Mouse (Mus musculus) spleen, adult 2 months (tissue): Measurements from ENCODE around the gene Hmgb2. TPM values are rescaled to one million over a fixed set of nuclear protein-coding genes. Genes with fewer than 3 reads are reported as not detected.
A peak's percentile ranks its signal among the peaks of the same experiment; 100 is the strongest.

Source experiments
- DNase-seq, 2 experiments: peaks; one replicate each; pipeline versions ENCODE4 v3.0.0 to v3.0.0-alpha.2; 2012 to 2021; ENCODE audit warnings: low spot score in 2 of 2, low read depth in 1 of 2
- H3K27ac ChIP-seq: fragments of 200-500 bp; 2 replicates; pipeline ENCODE4 v1.5.1; 2012; ENCODE audit warnings: low read length, inconsistent platforms; ENCODE audit not compliant: insufficient read depth
- H3K27me3 ChIP-seq: fragments of 200-500 bp; 2 replicates; pipeline ENCODE4 v1.6.1; 2012; ENCODE audit warnings: mild to moderate bottlenecking, moderate library complexity, low read length, inconsistent platforms; ENCODE audit not compliant: control insufficient read depth, insufficient read depth
- H3K36me3 ChIP-seq: fragments of 200-500 bp; 2 replicates; pipeline ENCODE4 v1.6.1; 2012; ENCODE audit warnings: mild to moderate bottlenecking, low read length, inconsistent platforms; ENCODE audit not compliant: control insufficient read depth, insufficient read depth
- H3K4me1 ChIP-seq: fragments of 200-500 bp; 2 replicates; pipeline ENCODE4 v1.6.1; 2011; ENCODE audit warnings: inconsistent platforms; ENCODE audit not compliant: control insufficient read depth, insufficient read depth, insufficient read length
- H3K4me3 ChIP-seq: fragments of 200-500 bp; 2 replicates; pipeline ENCODE4 v1.5.1; 2011; ENCODE audit warnings: mild to moderate bottlenecking, inconsistent platforms; ENCODE audit not compliant: insufficient read depth, insufficient read length; ENCODE audit errors: extremely low read depth
- CTCF ChIP-seq: fragments of 200-500 bp; IDR thresholded peaks from 2 replicates; pipeline ENCODE4 v1.5.1; 2011; ENCODE audit warnings: mild to moderate bottlenecking, inconsistent platforms; ENCODE audit not compliant: insufficient read depth, insufficient read length, insufficient replicate concordance; ENCODE audit errors: extremely low read depth
- POLR2A ChIP-seq: fragments of 200-500 bp; IDR thresholded peaks from 2 replicates; pipeline ENCODE4 v1.6.1; 2011; ENCODE audit warnings: low read depth, low read length, inconsistent platforms
- WGBS: fragments of 180-500 bp; shearing (Covaris S2); methylation state at CpG from one replicate; pipeline ENCODE4 v1.1.7; 2018; 5-methylcytosine and 5-hydroxymethylcytosine counted together
- polyA plus RNA-seq: library from polyadenylated mRNA; depleted of rRNA; stranded (reverse); fragments of >200 nt; gene quantifications from 2 replicates; pipeline ENCODE4 v1.2.3, GENCODE M21; 2012

The Hmgb2 gene
- polyA plus RNA-seq, 1 experiment, result 14.8 TPM

- Histone ChIP-seq H3K4me1 (no peaks in the 10 kb centered on the region), H3K27me3 (no peaks in the 10 kb centered on the region), H3K4me3 (no peak overlapping the region), H3K27ac (no peak overlapping the region), H3K36me3 (peaks cover 5% of the 10 kb centered on the region)
- 92% methylated on average over 7 of the region's 7 CpGs for WGBS
- TF ChIP-seq POLR2A, result no peak
- no peak for TF ChIP-seq CTCF
- DNase-seq, result no peak
These were observed 26.9 kb downstream of the Hmgb2 start for GRCm38 (mm10) chr8:57538601-57539000.

DNA sequence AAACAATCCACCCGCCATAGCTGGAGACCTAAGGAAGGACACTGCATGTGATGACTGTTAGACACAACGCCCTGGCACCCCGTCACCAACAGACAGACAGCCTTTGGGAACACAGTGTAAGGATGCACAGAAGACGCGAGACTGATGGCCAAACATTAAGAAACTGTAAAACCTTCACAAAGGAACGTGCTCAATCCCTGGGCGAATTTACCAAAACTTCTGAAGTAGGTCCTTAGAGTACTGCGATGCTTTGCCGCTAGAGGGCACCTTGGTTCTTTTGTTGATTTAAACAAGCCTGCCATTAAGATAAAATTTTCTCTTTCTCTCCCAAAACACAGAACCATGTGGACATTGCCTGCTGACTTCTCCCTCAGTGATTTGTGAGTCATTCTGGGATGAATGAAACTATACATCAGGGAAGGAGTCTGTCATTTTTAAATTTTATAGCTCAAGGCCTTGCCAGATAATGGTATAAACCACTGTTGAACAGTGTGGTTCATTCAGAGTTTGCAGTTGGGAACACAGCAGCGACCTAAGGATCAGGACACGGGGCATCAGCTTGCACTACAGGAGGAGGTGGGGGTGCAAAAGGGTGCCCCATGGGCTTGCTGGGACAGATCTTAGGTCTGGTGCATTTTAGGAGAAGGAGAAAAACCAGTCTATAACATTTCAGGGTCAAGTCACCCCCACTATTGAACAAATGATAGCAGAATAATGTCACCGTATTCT is 28.6 kb downstream of the Hmgb2 start:
- TF ChIP-seq CTCF (peak; percentile 36; the same call in 1 of the 2 replicates), POLR2A (no peak)
- Histone ChIP-seq H3K36me3 (peaks cover 5% of the 10 kb centered on the region), H3K4me3 (no peak overlapping the region), H3K27ac (no peak overlapping the region), H3K4me1 (no peaks in the 10 kb centered on the region), H3K27me3 (no peaks in the 10 kb centered on the region)
- 59% methylated on average over 12 of the region's 12 CpGs for WGBS
- peak; percentile 18 to 56 for DNase-seq

DNA sequence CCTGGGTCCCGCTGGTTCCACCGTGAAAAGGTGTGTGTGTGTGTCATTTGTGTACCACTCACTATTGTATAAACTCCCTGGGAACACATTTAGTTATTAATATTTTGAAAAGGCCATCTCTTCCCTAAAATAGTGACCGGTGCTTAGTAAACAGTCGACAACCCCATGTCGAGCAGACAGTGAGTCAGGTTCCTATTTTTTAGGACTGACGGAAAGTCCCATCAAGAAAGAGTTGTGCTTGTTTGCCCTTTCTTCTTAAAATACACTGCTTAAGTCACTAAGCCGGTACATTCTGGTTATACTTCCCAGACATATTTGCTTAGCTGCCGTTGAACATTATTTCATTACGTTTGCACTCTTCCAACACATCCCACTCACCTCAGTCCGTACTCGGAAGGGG is 29.2 kb downstream of the Hmgb2 start:
- H3K27me3 ChIP-seq, result no peaks in the 10 kb centered on the region
- H3K36me3 ChIP-seq, result peaks cover under 1% of the 10 kb centered on the region; the same call in 1 of the 2 replicates
- H3K27ac ChIP-seq, result no peak overlapping the region
- no peak overlapping the region for H3K4me3 ChIP-seq
- no peaks in the 10 kb centered on the region for H3K4me1 ChIP-seq
- no peak for TF ChIP-seq POLR2A
- TF ChIP-seq CTCF, result no peak
- 84% methylated on average over 11 of the region's 11 CpGs for WGBS
- DNase-seq, result no peak

GRCm38 (mm10) chr8:57541405-57541804 is 29.7 kb downstream of the Hmgb2 start:
- Histone ChIP-seq H3K27ac (no peak overlapping the region), H3K27me3 (no peaks in the 10 kb centered on the region), H3K4me1 (no peaks in the 10 kb centered on the region), H3K4me3 (no peak overlapping the region), H3K36me3 (no peaks in the 10 kb centered on the region; the same call in 1 of the 2 replicates)
- 72% methylated on average over 9 of the region's 9 CpGs for WGBS
- TF ChIP-seq CTCF (no peak), POLR2A (no peak)
- DNase-seq, result no peak

GRCm38 (mm10) chr8:57546401-57546800 is 34.7 kb downstream of the Hmgb2 start:
- Histone ChIP-seq H3K4me1 (no peaks in the 10 kb centered on the region), H3K36me3 (peaks cover 3% of the 10 kb centered on the region; the same call in 1 of the 2 replicates), H3K27ac (no peak overlapping the region), H3K27me3 (no peaks in the 10 kb centered on the region), H3K4me3 (no peak overlapping the region)
- no peak for DNase-seq
- WGBS, result 89% methylated on average over 3 of the region's 3 CpGs
- no peak for TF ChIP-seq CTCF
- no peak for TF ChIP-seq POLR2A

DNA sequence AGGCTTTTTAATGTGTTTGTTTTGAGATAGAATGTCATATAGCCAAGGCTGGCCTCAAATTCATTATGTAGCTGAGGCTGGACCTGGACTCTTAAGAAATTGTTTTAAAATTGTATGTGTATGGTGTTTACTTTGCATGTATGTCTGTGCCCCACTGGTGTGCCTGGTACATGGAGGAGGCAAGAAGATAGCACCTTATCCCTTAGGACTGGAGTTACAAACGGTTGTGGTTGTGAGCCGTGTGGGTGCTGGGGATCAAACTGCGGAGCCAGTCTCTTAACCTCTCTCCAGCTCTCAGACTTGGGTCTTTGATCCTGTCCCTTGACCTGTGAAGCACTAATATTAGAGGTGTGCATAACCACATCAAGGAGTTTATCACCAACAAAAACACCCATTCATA is 35.1 kb downstream of the Hmgb2 start:
- H3K4me3 ChIP-seq, result no peak overlapping the region
- no peak for DNase-seq
- no peaks in the 10 kb centered on the region for H3K4me1 ChIP-seq
- 88% methylated on average over 3 of the region's 3 CpGs for WGBS
- H3K27me3 ChIP-seq, result no peaks in the 10 kb centered on the region
- no peak for TF ChIP-seq POLR2A
- no peak for TF ChIP-seq CTCF
- H3K27ac ChIP-seq, result no peak overlapping the region
- H3K36me3 ChIP-seq, result peaks cover 3% of the 10 kb centered on the region; the same call in 1 of the 2 replicates

- Histone ChIP-seq H3K4me3 (no peak overlapping the region), H3K27ac (no peak overlapping the region), H3K4me1 (no peaks in the 10 kb centered on the region), H3K36me3 (peaks cover 3% of the 10 kb centered on the region; the same call in 1 of the 2 replicates), H3K27me3 (no peaks in the 10 kb centered on the region)
- TF ChIP-seq CTCF (no peak), POLR2A (no peak)
- DNase-seq, result no peak
- WGBS, result 92% methylated on average over 12 of the region's 12 CpGs
These were observed 35.9 kb downstream of the Hmgb2 start for GRCm38 (mm10) chr8:57547581-57547980.
